In the genomic region with DNA sequence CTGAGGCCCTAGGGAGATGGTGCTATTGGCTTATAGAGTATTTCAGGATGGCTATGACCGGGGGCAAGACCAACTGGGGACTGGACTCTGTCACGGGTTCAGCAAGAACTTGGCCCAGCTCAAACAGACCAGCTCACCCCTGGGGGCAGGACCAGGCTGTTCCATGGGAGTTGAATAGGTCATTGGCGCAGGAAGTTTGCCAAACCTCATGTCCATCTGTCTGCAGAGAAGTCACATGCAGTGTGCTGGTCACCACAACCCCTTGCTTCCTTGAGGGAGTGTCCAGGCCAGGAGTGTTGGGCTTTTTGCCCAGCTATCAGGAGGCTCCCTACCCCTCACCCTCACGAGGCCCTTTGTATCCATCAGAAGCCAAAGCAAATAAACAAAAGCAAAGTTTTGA, we compare ENCODE assay signal across 13 mouse cellular contexts.
DNase-seq lines count a peak whose midpoint lies in the region; ATAC-seq and TF ChIP-seq lines count a peak whose summit lies in the region.
"Had no signal": no experiment of that assay in that cellular context is flagged by ENCODE, and none has a peak within 500 bp of the region (broad histone marks: within the 10 kb centered on the region; RNA-seq: fewer than 3 reads in every experiment).

No protein-coding gene starts in this region.

- no peak for TF ChIP-seq CTCF in lung, adult 2 months (IDR thresholded peaks at IDR 0.05; ENCODE audit: insufficient read depth, low read length)
- no peak for TF ChIP-seq CTCF in gastrocnemius, adult 2 months (IDR thresholded peaks at IDR 0.05)

- H3K9me3 ChIP-seq in heart, embryonic 12.5 days (replicated peaks), result no peaks in the 10 kb centered on the region
- H3K9me3 ChIP-seq in hindbrain, embryonic 13.5 days, result no peaks in the 10 kb centered on the region
- H3K9me3 ChIP-seq: forebrain, embryonic 13.5 days had no signal

- intact Hi-C loops in gastrocnemius, adult 2 months (cut with DNase I), result no loop called here

- H3K36me3 ChIP-seq in heart, embryonic 12.5 days, result no peaks in the 10 kb centered on the region
- no peaks in the 10 kb centered on the region for H3K36me3 ChIP-seq in hindbrain, embryonic 13.5 days

- ATAC-seq in heart, embryonic 12.5 days (ENCODE audit: insufficient number of reproducible peaks, low FRiP score), result no peak
- no peak for ATAC-seq in hindbrain, embryonic 13.5 days (ENCODE audit: low FRiP score)
- ATAC-seq: forebrain, embryonic 13.5 days had no signal

- 56% methylated on average over 4 of the region's 4 CpGs for WGBS in heart, embryonic 12.5 days
- 57% methylated on average over 4 of the region's 4 CpGs for whole genome bisulfite sequencing in lung, adult 2 months
- WGBS in hindbrain, embryonic 13.5 days, result 76% methylated on average over 4 of the region's 4 CpGs

- peak; percentile 22 for DNase-seq in heart, adult 8-10 months (ENCODE audit: low spot score)
- peak; percentile 47 to 51 for DNase-seq in lung, adult 18-20 months
- no peak for DNase-seq in lung, adult 2 months
- DNase-seq in adipocyte (ENCODE audit: low spot score), result peak; percentile 87
- DNase-seq in kidney, adult 9 months, result peak; percentile 94
- DNase-seq in gastrocnemius, adult 2 months, result no peak
- DNase-seq: gastrocnemius, postnatal 36 days; midbrain, embryonic 14.5 days; spleen, adult 18-20 months had no signal

- no peak overlapping the region for H3K4me3 ChIP-seq in heart, embryonic 12.5 days
- no peak overlapping the region for H3K4me3 ChIP-seq in lung, adult 2 months (replicated peaks; ENCODE audit: extremely low read depth, low read depth, low read length)
- H3K4me3 ChIP-seq in hindbrain, embryonic 13.5 days, result no peak overlapping the region
- no peak overlapping the region for H3K4me3 ChIP-seq in gastrocnemius, adult 2 months
- H3K4me3 ChIP-seq: forebrain, embryonic 13.5 days had no signal

- no peak overlapping the region for H3K27ac ChIP-seq in heart, embryonic 12.5 days (ENCODE audit: poor library complexity, severe bottlenecking)
- no peak overlapping the region for H3K27ac ChIP-seq in hindbrain, embryonic 13.5 days
- no peak overlapping the region for H3K27ac ChIP-seq in gastrocnemius, adult 2 months
- H3K27ac ChIP-seq: forebrain, embryonic 13.5 days; liver, embryonic 14.5 days had no signal

- no peaks in the 10 kb centered on the region for H3K4me1 ChIP-seq in heart, embryonic 12.5 days (replicated peaks)
- H3K4me1 ChIP-seq in lung, adult 2 months (ENCODE audit: control insufficient read depth, insufficient read depth, low read length), result peaks cover 4% of the 10 kb centered on the region; the same call in 1 of the 2 replicates
- no peaks in the 10 kb centered on the region for H3K4me1 ChIP-seq in hindbrain, embryonic 13.5 days (replicated peaks)

- peaks cover 20% of the 10 kb centered on the region for H3K27me3 ChIP-seq in heart, embryonic 12.5 days (replicated peaks)
- no peaks in the 10 kb centered on the region for H3K27me3 ChIP-seq in hindbrain, embryonic 13.5 days
- H3K27me3 ChIP-seq: forebrain, embryonic 13.5 days had no signal

- H3K9ac ChIP-seq in heart, embryonic 12.5 days, result no peak overlapping the region
- H3K9ac ChIP-seq in hindbrain, embryonic 13.5 days, result no peak overlapping the region
- H3K9ac ChIP-seq: forebrain, embryonic 13.5 days; liver, embryonic 14.5 days had no signal

- no peak overlapping the region for H3K4me2 ChIP-seq in heart, embryonic 12.5 days
- H3K4me2 ChIP-seq in hindbrain, embryonic 13.5 days, result no peak overlapping the region
- H3K4me2 ChIP-seq: forebrain, embryonic 13.5 days had no signal

- TF ChIP-seq POLR2A in lung, adult 2 months (IDR thresholded peaks at IDR 0.05; ENCODE audit: borderline replicate concordance, extremely low read depth, low read depth, low read length), result no peak

Comparison
In these comparisons a context has a peak if more than half of its experiments do, and no peak if none do; other contexts are left out.
1. DNase-seq: peak in heart, adult 8-10 months (single experiment), lung, adult 18-20 months (2 of 2), adipocyte (single experiment) and kidney, adult 9 months (single experiment); none in lung, adult 2 months (single experiment) and gastrocnemius, adult 2 months (single experiment).